ENCODE assay signal across 19 mouse cellular contexts in the genomic region with DNA sequence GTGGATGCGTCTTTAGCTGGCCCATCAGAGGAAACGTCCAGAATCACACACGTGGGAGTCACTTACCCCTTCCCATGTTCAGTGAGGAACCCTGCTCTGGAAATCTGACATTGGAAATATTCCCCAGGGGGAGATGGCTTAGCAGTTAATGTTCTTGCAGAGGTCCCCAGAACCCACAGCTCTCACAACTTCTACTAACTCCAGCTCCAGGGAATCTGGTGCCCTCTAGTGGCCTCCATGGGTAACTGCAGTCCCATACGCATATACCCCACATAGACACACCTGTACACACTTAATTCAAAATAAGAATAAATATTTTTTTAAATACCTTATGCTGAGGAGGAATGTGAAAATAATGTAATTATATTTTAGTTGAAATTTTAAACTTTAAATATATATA. TPM values are rescaled to one million over a fixed set of nuclear protein-coding genes. Genes with fewer than 3 reads are reported as not detected.
A peak's percentile ranks its signal among the peaks of the same experiment; 100 is the strongest.
DNase-seq lines count a peak whose midpoint lies in the region; ATAC-seq and TF ChIP-seq lines count a peak whose summit lies in the region.
"Had no signal": no experiment of that assay in that cellular context is flagged by ENCODE, and none has a peak within 500 bp of the region (broad histone marks: within the 10 kb centered on the region; RNA-seq: fewer than 3 reads in every experiment).

No protein-coding gene starts in this region.

- H3K36me3 ChIP-seq in heart, adult 2 months (ENCODE audit: control insufficient read depth, insufficient read depth, low read length), result no peaks in the 10 kb centered on the region
- no peaks in the 10 kb centered on the region for H3K36me3 ChIP-seq in liver, postnatal 0 days (replicated peaks; ENCODE audit: insufficient read depth, low read length)
- peaks cover 7% of the 10 kb centered on the region for H3K36me3 ChIP-seq in liver, embryonic 12.5 days
- no peaks in the 10 kb centered on the region for H3K36me3 ChIP-seq in ES-Bruce4 (ENCODE audit: control insufficient read depth, insufficient read depth, low read length, poor library complexity, severe bottlenecking)
- H3K36me3 ChIP-seq: forebrain, embryonic 15.5 days; heart, embryonic 12.5 days; liver, embryonic 15.5 days had no signal

- H3K27ac ChIP-seq in heart, adult 2 months, result no peak overlapping the region
- no peak overlapping the region for H3K27ac ChIP-seq in liver, postnatal 0 days (ENCODE audit: low read depth)
- no peak overlapping the region for H3K27ac ChIP-seq in liver, embryonic 12.5 days
- no peak overlapping the region for H3K27ac ChIP-seq in ES-Bruce4 (ENCODE audit: insufficient read depth, low read length)
- H3K27ac ChIP-seq: forebrain, embryonic 15.5 days; liver, embryonic 15.5 days had no signal

- no peak overlapping the region for H3K4me2 ChIP-seq in liver, postnatal 0 days (ENCODE audit: low read depth, low read length)
- H3K4me2 ChIP-seq in liver, embryonic 12.5 days, result no peak overlapping the region
- H3K4me2 ChIP-seq: forebrain, embryonic 15.5 days; heart, embryonic 12.5 days; liver, embryonic 15.5 days had no signal

- no peaks in the 10 kb centered on the region for H3K4me1 ChIP-seq in heart, adult 2 months (ENCODE audit: control insufficient read depth, insufficient read depth, low read length)
- H3K4me1 ChIP-seq in liver, postnatal 0 days (ENCODE audit: insufficient read depth), result 0 out of 2 replicates have a peak, but pooled peaks cover under 1% of the 10 kb centered on the region
- H3K4me1 ChIP-seq in liver, embryonic 12.5 days, result peaks cover 10% of the 10 kb centered on the region
- H3K4me1 ChIP-seq in ES-Bruce4 (ENCODE audit: control insufficient read depth, insufficient read depth, low read length), result peaks cover 4% of the 10 kb centered on the region
- H3K4me1 ChIP-seq: forebrain, embryonic 15.5 days; liver, embryonic 15.5 days had no signal

- no peak for ATAC-seq in liver, postnatal 0 days
- no peak for ATAC-seq in liver, embryonic 12.5 days
- no peak for ATAC-seq in monocyte, adult 5-6 weeks (replicated peaks; ENCODE audit: insufficient number of reproducible peaks, low FRiP score, low TSS enrichment, poor library complexity, severe bottlenecking)
- ATAC-seq: forebrain, embryonic 15.5 days had no signal

- H3K9me3 ChIP-seq in liver, postnatal 0 days (ENCODE audit: low read length), result peaks cover 9% of the 10 kb centered on the region
- H3K9me3 ChIP-seq in liver, embryonic 12.5 days (replicated peaks), result peaks cover 9% of the 10 kb centered on the region
- H3K9me3 ChIP-seq in ES-Bruce4 (replicated peaks; ENCODE audit: control insufficient read depth, insufficient read depth, low read length, poor library complexity, severe bottlenecking), result no peaks in the 10 kb centered on the region; the same call in 1 of the 2 replicates
- H3K9me3 ChIP-seq: forebrain, embryonic 15.5 days; liver, embryonic 15.5 days had no signal

- no peak for TF ChIP-seq POLR2A in heart, adult 2 months (IDR thresholded peaks at IDR 0.05; ENCODE audit: insufficient read depth, low read depth, low read length)
- TF ChIP-seq POLR2A in ES-Bruce4 (IDR thresholded peaks at IDR 0.05; ENCODE audit: insufficient read depth, low read length), result no peak
- no peak for TF ChIP-seq POLR2A in brain, embryonic 14.5 days (IDR thresholded peaks at IDR 0.05; ENCODE audit: borderline replicate concordance, extremely low read depth, insufficient read depth, insufficient read length, poor library complexity, severe bottlenecking)

- H3K4me3 ChIP-seq in heart, adult 2 months, result no peak overlapping the region
- H3K4me3 ChIP-seq in liver, postnatal 0 days (ENCODE audit: low read depth, low read length), result no peak overlapping the region
- no peak overlapping the region for H3K4me3 ChIP-seq in liver, embryonic 12.5 days
- no peak overlapping the region for H3K4me3 ChIP-seq in ES-Bruce4 (ENCODE audit: low read depth, low read length)
- H3K4me3 ChIP-seq: forebrain, embryonic 15.5 days; heart, embryonic 12.5 days; liver, embryonic 15.5 days; megakaryocyte, embryonic 14.5 days; myocyte had no signal

- intact Hi-C loops in heart, adult 2 months (cut with DNase I), result no loop called here

- H3K9ac ChIP-seq in heart, adult 2 months (ENCODE audit: low read depth, low read length), result no peak overlapping the region
- H3K9ac ChIP-seq in liver, postnatal 0 days (replicated peaks), result no peak overlapping the region
- no peak overlapping the region for H3K9ac ChIP-seq in liver, embryonic 12.5 days
- no peak overlapping the region for H3K9ac ChIP-seq in ES-Bruce4 (ENCODE audit: low read depth, poor library complexity, severe bottlenecking)
- H3K9ac ChIP-seq: forebrain, embryonic 15.5 days; heart, embryonic 12.5 days; liver, embryonic 15.5 days had no signal

- peak; percentile 63 for TF ChIP-seq CTCF in heart, adult 2 months (IDR thresholded peaks at IDR 0.05)
- TF ChIP-seq CTCF in liver, postnatal 0 days (IDR thresholded peaks at IDR 0.05; ENCODE audit: low read depth), result peak; percentile 67
- TF ChIP-seq CTCF in ES-Bruce4 (IDR thresholded peaks at IDR 0.05; ENCODE audit: low read depth, low read length), result peak; percentile 34
- TF ChIP-seq CTCF in brain, embryonic 14.5 days (IDR thresholded peaks at IDR 0.05; ENCODE audit: borderline replicate concordance, extremely low read depth, insufficient read depth, insufficient read length), result peak; percentile 55

- DNase-seq in heart, adult 2 months, result no peak
- DNase-seq in heart, postnatal 4 days, result no peak
- DNase-seq in liver, postnatal 0 days, result no peak
- DNase-seq in brain, embryonic 14.5 days (ENCODE audit: low read depth), result no peak
- DNase-seq in urinary bladder, postnatal 10 days (ENCODE audit: low spot score), result no peak
- DNase-seq: adrenal gland, postnatal 25 days; cerebellum, adult 18-20 months; gastrocnemius, postnatal 10 days; kidney, adult 18-20 months; right cerebral cortex, postnatal 14 days; thymus, adult 2 months had no signal

- no peak for TF ChIP-seq EP300 in heart, adult 2 months (IDR thresholded peaks at IDR 0.05; ENCODE audit: insufficient read depth, low read depth, low read length)
- no peak for TF ChIP-seq EP300 in liver, postnatal 0 days (IDR thresholded peaks at IDR 0.05; ENCODE audit: low read depth)
- TF ChIP-seq EP300 in ES-Bruce4 (IDR thresholded peaks at IDR 0.05; ENCODE audit: insufficient read depth, low read depth, low read length), result no peak

- H3K79me2 ChIP-seq in heart, adult 2 months (replicated peaks; ENCODE audit: control insufficient read depth, insufficient read depth, low read length), result no peaks in the 10 kb centered on the region

- 97% methylated on average over 4 of the region's 4 CpGs for WGBS in heart, adult 2 months
- 87% methylated on average over 4 of the region's 4 CpGs for WGBS in liver, postnatal 0 days (ENCODE audit: insufficient replicate concordance)
- WGBS in liver, embryonic 12.5 days (ENCODE audit: insufficient replicate concordance), result 87% methylated on average over 4 of the region's 4 CpGs

- H3K27me3 ChIP-seq in heart, adult 2 months (ENCODE audit: control insufficient read depth, insufficient read depth, low read length), result no peaks in the 10 kb centered on the region
- no peaks in the 10 kb centered on the region for H3K27me3 ChIP-seq in liver, postnatal 0 days (ENCODE audit: insufficient read depth, low read length)
- H3K27me3 ChIP-seq in liver, embryonic 12.5 days (replicated peaks), result no peaks in the 10 kb centered on the region
- no peaks in the 10 kb centered on the region for H3K27me3 ChIP-seq in ES-Bruce4 (ENCODE audit: control insufficient read depth, insufficient read depth, low read length, poor library complexity, severe bottlenecking)
- H3K27me3 ChIP-seq: forebrain, embryonic 15.5 days; heart, embryonic 12.5 days; liver, embryonic 15.5 days had no signal

RNA-seq across cellular contexts. Expression of gene Tiam1, which starts 23.6 kb away (rescaled TPM):
- 1 to 10 TPM; 4.4 to 7.9 TPM for total RNA-seq in heart, adult 2 months (2021)
- polyA plus RNA-seq in heart, adult 2 months (2012; rRNA removed), result 2.3 and 2.5 TPM in 2 replicates
- total RNA-seq in heart, postnatal 4 days (2021), result 10 to 100 TPM; 14.7 to 18.2 TPM
- polyA plus RNA-seq in liver, postnatal 0 days (2015; fragmentation: Nextera tagmentation; extraction: Ambion mirVana), result 3.2 TPM in 2 replicates
- 6.7 and 9.7 TPM in 2 replicates for polyA plus RNA-seq in liver, embryonic 12.5 days (2016; fragmentation: Nextera tagmentation; extraction: Ambion mirVana)
- 22.4 and 24.4 TPM in 2 replicates for polyA plus RNA-seq in ES-Bruce4 (2011; ENCODE audit: insufficient read depth, insufficient read length, low read depth, missing spikeins)
- polyA plus RNA-seq in brain, embryonic 14.5 days (2012; rRNA removed), result 6.4 and 19.3 TPM in 2 replicates
- total RNA-seq in monocyte, adult 5-6 weeks (2017), result 24.6 to 28.6 TPM (median 27.7 TPM) in 3 replicates
